Mouse (Mus musculus) intestine, embryonic 14.5 days (tissue): ENCODE measurements at regions not wholly inside any gene's neighbourhood (a gene's known extent, or its start where the extent isn't known, plus 50 kb on each side); places are given as distances from the start of the nearest gene placed in this dataset.

Experiments used
- ATAC-seq: fragments of 200-750 bp; cut with Nextera tagmentation; replicated peaks from 2 replicates; pipeline ENCODE4 v1.8.0; 2017; ENCODE audit warnings: low read depth, moderate number of reproducible peaks, moderate TSS enrichment, moderate library complexity; ENCODE audit not compliant: low FRiP score, low TSS enrichment
- DNase-seq: peaks from one replicate; pipeline ENCODE4 v3.0.0-alpha.2; 2018; ENCODE audit warnings: low spot score
- H3K27ac ChIP-seq: fragments of 300-500 bp; sonication (generic); 2 replicates; pipeline ENCODE4 v1.5.1; 2014; ENCODE audit warnings: low read depth, mild to moderate bottlenecking, control low read depth
- H3K27me3 ChIP-seq: fragments of 300-500 bp; sonication (generic); replicated peaks from 2 replicates; pipeline ENCODE4 v1.6.1; 2014; ENCODE audit warnings: low read length, control low read depth; ENCODE audit not compliant: control insufficient read depth, insufficient read depth
- H3K36me3 ChIP-seq: fragments of 300-500 bp; sonication (generic); 2 replicates; pipeline ENCODE4 v1.6.1; 2014; ENCODE audit warnings: low read length, control low read depth; ENCODE audit not compliant: control insufficient read depth, insufficient read depth
- H3K4me1 ChIP-seq: fragments of 300-500 bp; sonication (generic); replicated peaks from 2 replicates; pipeline ENCODE4 v1.6.1; 2014; ENCODE audit warnings: low read length, control low read depth, mixed read lengths; ENCODE audit not compliant: control insufficient read depth, insufficient read depth
- H3K4me2 ChIP-seq: fragments of 300-500 bp; sonication (generic); 2 replicates; pipeline ENCODE4 v1.6.1; 2014; ENCODE audit warnings: low read length
- H3K4me3 ChIP-seq: fragments of 300-500 bp; sonication (generic); 2 replicates; pipeline ENCODE4 v1.5.1; 2014; ENCODE audit warnings: low read depth, low read length, control low read depth, mixed read lengths
- H3K9ac ChIP-seq: fragments of 300-500 bp; sonication (generic); 2 replicates; pipeline ENCODE4 v1.6.1; 2014; ENCODE audit warnings: mild to moderate bottlenecking, low read length
- H3K9me3 ChIP-seq: fragments of 300-500 bp; sonication (generic); 2 replicates; pipeline ENCODE4 v1.6.1; 2016; ENCODE audit warnings: low read length, control low read depth; ENCODE audit not compliant: control insufficient read depth
- WGBS: fragments of 180-500 bp; shearing (Covaris S2); extraction: QIAGEN DNeasy Blood & Tissue Kit; methylation state at CpG from one replicate; pipeline ENCODE4 v1.1.7; 2014; 5-methylcytosine and 5-hydroxymethylcytosine counted together

GRCm38 (mm10) chr6:117375989-117376388 is 207.7 kb downstream of the Cxcl12 start:
- 91% methylated on average over 5 of the region's 5 CpGs for WGBS
- H3K4me1 ChIP-seq, result no peaks in the 10 kb centered on the region
- no peak overlapping the region for H3K27ac ChIP-seq
- no peaks in the 10 kb centered on the region for H3K27me3 ChIP-seq
- H3K36me3 ChIP-seq, result no peaks in the 10 kb centered on the region
- no peak overlapping the region for H3K4me3 ChIP-seq
- H3K9ac ChIP-seq, result no peak overlapping the region
- ATAC-seq (no peak), DNase-seq (no peak)
- H3K9me3 ChIP-seq, result 0 out of 2 replicates have a peak, but pooled peaks cover 2% of the 10 kb centered on the region
- no peak overlapping the region for H3K4me2 ChIP-seq

DNA sequence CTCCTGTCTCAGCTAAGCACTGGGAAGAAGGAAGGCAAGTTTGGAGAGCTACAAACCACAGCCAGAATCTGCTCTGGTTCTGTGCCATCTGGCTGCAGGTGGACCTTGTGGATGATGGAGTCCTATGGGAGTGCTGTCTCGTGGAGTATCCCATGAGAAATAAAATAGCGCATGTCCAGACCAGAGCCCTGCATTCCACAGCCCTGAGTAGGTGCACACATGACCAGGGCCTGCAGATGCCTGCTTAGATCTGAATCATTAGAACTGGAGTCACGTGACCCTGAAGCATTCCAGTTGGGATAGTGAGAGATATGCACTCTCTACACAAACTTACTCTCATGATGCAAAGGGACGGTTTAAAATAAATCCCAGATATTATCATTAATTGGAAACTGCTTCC is 211.6 kb downstream of the Cxcl12 start:
- no peak overlapping the region for H3K4me3 ChIP-seq
- H3K36me3 ChIP-seq, result no peaks in the 10 kb centered on the region
- no peaks in the 10 kb centered on the region for H3K27me3 ChIP-seq
- H3K4me1 ChIP-seq, result no peaks in the 10 kb centered on the region
- ATAC-seq (no peak), DNase-seq (no peak)
- H3K9me3 ChIP-seq, result 0 out of 2 replicates have a peak, but pooled peaks cover 2% of the 10 kb centered on the region
- 73% methylated on average over 4 of the region's 4 CpGs for WGBS
- no peak overlapping the region for H3K9ac ChIP-seq
- H3K4me2 ChIP-seq, result no peak overlapping the region
- no peak overlapping the region for H3K27ac ChIP-seq

DNA sequence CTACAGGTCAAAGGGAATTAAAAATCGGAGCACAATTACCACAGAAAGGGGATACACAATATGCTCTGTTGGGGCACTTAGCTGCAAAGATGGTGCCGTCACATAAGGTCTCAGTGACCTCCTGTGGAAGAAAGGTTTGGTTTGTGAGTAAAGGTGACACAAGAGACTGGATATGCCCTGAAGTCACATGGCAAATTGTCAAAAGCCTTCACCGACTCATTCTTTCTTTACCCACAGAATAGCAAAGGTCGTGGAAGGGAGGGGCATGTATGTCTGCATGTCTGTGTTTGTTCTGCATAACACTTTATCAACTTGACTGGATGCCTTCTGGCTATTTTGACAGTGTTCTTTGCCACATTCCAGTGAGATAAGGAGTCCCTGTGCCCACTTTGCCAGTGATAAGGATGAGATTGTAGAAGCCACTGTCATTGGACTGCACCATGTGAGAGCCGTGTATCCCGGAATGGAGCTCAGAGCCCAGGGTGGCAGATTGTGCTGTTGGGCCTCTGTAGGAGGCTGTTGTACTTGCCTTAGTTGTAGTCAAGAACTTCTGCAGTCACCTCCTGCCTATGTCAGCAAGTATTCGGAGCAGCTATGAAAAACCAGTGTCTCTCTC is 222.0 kb downstream of the Cxcl12 start:
- no peak overlapping the region for H3K4me2 ChIP-seq
- no peak overlapping the region for H3K9ac ChIP-seq
- DNase-seq, result no peak
- no peaks in the 10 kb centered on the region for H3K27me3 ChIP-seq
- H3K9me3 ChIP-seq, result no peaks in the 10 kb centered on the region
- no peak overlapping the region for H3K4me3 ChIP-seq
- 68% methylated on average over 7 of the region's 7 CpGs for WGBS
- H3K4me1 ChIP-seq, result no peaks in the 10 kb centered on the region
- no peak overlapping the region for H3K27ac ChIP-seq
- no peak for ATAC-seq
- no peaks in the 10 kb centered on the region for H3K36me3 ChIP-seq

- H3K27me3 ChIP-seq, result no peaks in the 10 kb centered on the region
- H3K9ac ChIP-seq, result no peak overlapping the region
- H3K36me3 ChIP-seq, result no peaks in the 10 kb centered on the region
- H3K9me3 ChIP-seq, result no peaks in the 10 kb centered on the region
- no peak overlapping the region for H3K27ac ChIP-seq
- no peak for ATAC-seq
- no peak for DNase-seq
- no peak overlapping the region for H3K4me3 ChIP-seq
- H3K4me1 ChIP-seq, result no peaks in the 10 kb centered on the region
- H3K4me2 ChIP-seq, result no peak overlapping the region
Observed at GRCm38 (mm10) chr6:117393480-117393879, 225.1 kb downstream of the Cxcl12 start.

- Histone ChIP-seq H3K27ac (no peak overlapping the region), H3K9ac (no peak overlapping the region), H3K27me3 (no peaks in the 10 kb centered on the region), H3K36me3 (no peaks in the 10 kb centered on the region), H3K4me1 (peaks cover 23% of the 10 kb centered on the region), H3K4me2 (no peak overlapping the region), H3K9me3 (no peaks in the 10 kb centered on the region), H3K4me3 (no peak overlapping the region)
- no peak for DNase-seq
- 73% methylated on average over 11 of the region's 11 CpGs for WGBS
- 0 out of 2 replicates have a peak, but pooled peaks have one; percentile 19 for ATAC-seq
Observed at GRCm38 (mm10) chr6:117405589-117406311, 237.4 kb downstream of the Cxcl12 start.

DNA sequence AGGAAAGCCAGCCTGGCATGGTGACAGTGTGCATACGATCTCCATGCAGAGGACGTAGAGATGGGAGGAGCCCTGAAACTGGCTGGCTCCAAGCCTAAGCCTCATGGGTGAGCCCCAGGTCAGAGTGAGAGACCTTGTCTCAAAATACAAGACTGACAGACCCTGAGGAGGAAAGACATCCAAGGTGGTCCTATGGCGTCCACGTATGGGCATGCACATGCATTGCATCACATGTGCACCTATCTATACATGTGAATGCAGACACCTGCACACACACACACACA is 237.9 kb downstream of the Cxcl12 start:
- no peaks in the 10 kb centered on the region for H3K36me3 ChIP-seq
- H3K4me3 ChIP-seq, result no peak overlapping the region
- no peaks in the 10 kb centered on the region for H3K27me3 ChIP-seq
- WGBS, result 94% methylated on average over 4 of the region's 4 CpGs
- peaks cover 23% of the 10 kb centered on the region for H3K4me1 ChIP-seq
- no peak overlapping the region for H3K9ac ChIP-seq
- peak; percentile 5; the same call in 1 of the 2 replicates for ATAC-seq
- H3K4me2 ChIP-seq, result no peak overlapping the region
- H3K9me3 ChIP-seq, result no peaks in the 10 kb centered on the region
- DNase-seq, result peak; percentile 48
- no peak overlapping the region for H3K27ac ChIP-seq

GRCm38 (mm10) chr6:117406757-117407156 is 238.4 kb downstream of the Cxcl12 start:
- Histone ChIP-seq H3K27ac (no peak overlapping the region), H3K9ac (no peak overlapping the region), H3K9me3 (no peaks in the 10 kb centered on the region), H3K27me3 (no peaks in the 10 kb centered on the region), H3K4me3 (no peak overlapping the region), H3K36me3 (no peaks in the 10 kb centered on the region), H3K4me2 (no peak overlapping the region), H3K4me1 (peaks cover 23% of the 10 kb centered on the region)
- WGBS, result 38% methylated on average over 9 of the region's 9 CpGs
- ATAC-seq, result no peak
- DNase-seq, result peak; percentile 52

DNA sequence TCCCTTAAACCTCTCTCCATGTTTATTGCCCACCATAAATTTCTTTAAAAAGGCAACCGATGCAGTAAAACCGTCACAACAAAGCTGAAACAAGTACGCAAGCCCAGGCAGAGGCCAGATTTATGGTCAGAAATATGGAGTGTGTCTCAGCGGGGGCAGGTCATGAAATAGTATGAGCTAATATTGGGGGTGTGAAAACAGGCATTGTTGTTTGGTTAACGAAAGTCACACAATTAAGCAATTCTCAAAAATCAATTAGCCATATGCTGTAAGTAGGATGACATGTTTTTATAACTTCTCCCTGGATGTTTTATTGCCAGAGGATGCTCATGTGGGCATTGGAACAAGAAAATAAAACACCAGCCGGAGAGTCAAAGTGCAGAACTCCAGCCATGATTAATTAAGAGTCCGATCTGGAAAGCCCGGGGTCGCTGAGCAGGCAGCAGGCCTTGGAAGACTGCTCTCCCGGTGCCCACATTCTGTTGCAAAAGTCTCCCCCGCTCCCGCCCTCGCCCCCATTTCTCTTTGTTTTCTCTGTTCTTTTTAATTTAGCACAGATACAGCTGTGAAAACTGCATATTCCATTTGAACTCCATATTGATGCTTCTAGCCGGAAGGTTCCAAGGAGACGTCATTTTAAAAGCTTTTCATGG is 239.0 kb downstream of the Cxcl12 start:
- Histone ChIP-seq H3K9me3 (no peaks in the 10 kb centered on the region), H3K27me3 (no peaks in the 10 kb centered on the region), H3K4me1 (peaks cover 23% of the 10 kb centered on the region), H3K27ac (0 out of 2 replicates have a peak overlapping the region, but pooled peaks have one; percentile 43), H3K36me3 (no peaks in the 10 kb centered on the region), H3K4me3 (no peak overlapping the region), H3K9ac (no peak overlapping the region), H3K4me2 (peak overlapping the region; percentile 13; the same call in 1 of the 2 replicates)
- WGBS, result 23% methylated on average over 15 of the region's 15 CpGs
- DNase-seq, result peak; percentile 58
- 0 out of 2 replicates have a peak, but pooled peaks have one; percentile 47 for ATAC-seq
